Mouse (Mus musculus) adrenal gland, adult 10 weeks (tissue): ENCODE measurements around the gene Srebf2. TPM values are rescaled to one million over a fixed set of nuclear protein-coding genes. Genes with fewer than 3 reads are reported as not detected.

Experiments used
- polyA plus RNA-seq: library from polyadenylated mRNA; stranded (reverse); fragments of 350-450 nt; fragmentation: Illumina TruSeq; extraction: RNeasy Lipid Tissue Mini Kit (QIAGEN cat#74804); gene quantifications from one replicate; pipeline ENCODE4 v1.2.3, GENCODE M21; 2014; ENCODE audit warnings: low read depth, low replicate concordance

Srebf2 gene
- polyA plus RNA-seq = 14.1 TPM

GRCm38 (mm10) chr15:82146770-82147610, at the start of gene Srebf2:
TSS of gene Srebf2 (plus strand) at chr15:82147181.

GRCm38 (mm10) chr15:82127426-82128374, 19.3 kb upstream of the Srebf2 start, which contains the start of gene Ccdc134:
TSS of gene Ccdc134 (plus strand) at chr15:82127922.

GRCm38 (mm10) chr15:82212752-82213063, 65.7 kb downstream of the Srebf2 start, which contains the start of gene Shisa8:
TSS of gene Shisa8 (minus strand) at chr15:82212815.

GRCm38 (mm10) chr15:82223657-82224601, 76.9 kb downstream of the Srebf2 start, which contains the start of gene Tnfrsf13c:
TSS of gene Tnfrsf13c (minus strand) at chr15:82224369.

GRCm38 (mm10) chr15:82244115-82244804, 97.3 kb downstream of the Srebf2 start, which contains the start of gene Cenpm:
TSS of gene Cenpm (minus strand) at chr15:82244748.

GRCm38 (mm10) chr15:82252097-82252496, 105.1 kb downstream of the Srebf2 start, which contains the start of gene 1500009C09Rik:
TSS of gene 1500009C09Rik (plus strand) at chr15:82252397.

Other genes starting within 250 kb of the Srebf2 start
- 3.6 TPM for gene Polr3h, start 220.9 kb upstream of the Srebf2 start, polyA plus RNA-seq
- gene Csdc2, start 210.4 kb upstream of the Srebf2 start, polyA plus RNA-seq = 0.52 TPM
- 2.3 TPM for gene Pmm1, start 186.3 kb upstream of the Srebf2 start, polyA plus RNA-seq
- not detected for gene 1700029P11Rik, start 166.6 kb upstream of the Srebf2 start, polyA plus RNA-seq
- 290 TPM for gene Xrcc6, start 159.3 kb upstream of the Srebf2 start, polyA plus RNA-seq
- gene Desi1, start 113.3 kb upstream of the Srebf2 start, polyA plus RNA-seq = 43.8 TPM
- gene Snu13, start 99.6 kb upstream of the Srebf2 start, polyA plus RNA-seq = 480 TPM
- gene 4930407I10Rik, start 88.0 kb upstream of the Srebf2 start, polyA plus RNA-seq = not detected
- not detected for gene Mei1, start 77.2 kb upstream of the Srebf2 start, polyA plus RNA-seq
- 1.9 TPM for gene Ccdc134, start 19.3 kb upstream of the Srebf2 start, polyA plus RNA-seq
- not detected for gene Shisa8, start 65.6 kb downstream of the Srebf2 start, polyA plus RNA-seq
- not detected for gene Tnfrsf13c, start 77.2 kb downstream of the Srebf2 start, polyA plus RNA-seq
- not detected for gene Cenpm, start 97.6 kb downstream of the Srebf2 start, polyA plus RNA-seq
- not detected for gene 1500009C09Rik, start 105.2 kb downstream of the Srebf2 start, polyA plus RNA-seq
- gene Sept3, start 127.7 kb downstream of the Srebf2 start, polyA plus RNA-seq = 2.0 TPM
- not detected for gene Wbp2nl, start 151.8 kb downstream of the Srebf2 start, polyA plus RNA-seq
- gene Naga, start 191.7 kb downstream of the Srebf2 start, polyA plus RNA-seq = 15.0 TPM
- not detected for gene Pheta2, start 191.8 kb downstream of the Srebf2 start, polyA plus RNA-seq
- gene Smdt1, start 191.8 kb downstream of the Srebf2 start, polyA plus RNA-seq = 42.5 TPM
- gene Ndufa6, start 207.1 kb downstream of the Srebf2 start, polyA plus RNA-seq = 353 TPM
- 18.1 TPM for gene Cyp2d22, start 233.1 kb downstream of the Srebf2 start, polyA plus RNA-seq
- not detected for gene Cyp2d11, start 246.8 kb downstream of the Srebf2 start, polyA plus RNA-seq